Mouse (Mus musculus) forelimb bud, embryonic 11.5 days (tissue): ENCODE measurements around the gene Sass6.
A peak's percentile ranks its signal among the peaks of the same experiment; 100 is the strongest.
"Not testable (repeated sequence)": the region's sequence is repeated elsewhere in the genome, so short reads cannot be mapped to it uniquely, and the experiment has no call there.

Experiments
- DNase-seq: peaks from one replicate; pipeline ENCODE4 v3.0.0-alpha.2; 2012; ENCODE audit warnings: low read depth, low spot score

The Sass6 gene

GRCm38 (mm10) chr3:116631459-116631858 is 36.7 kb downstream of the Sass6 start:
- no peak for DNase-seq

GRCm38 (mm10) chr3:116632971-116633370 is 38.2 kb downstream of the Sass6 start:
- no peak for DNase-seq

- DNase-seq, result no peak
Measured at GRCm38 (mm10) chr3:116634091-116634490, 39.3 kb downstream of the Sass6 start.

GRCm38 (mm10) chr3:116634853-116635252 is 40.1 kb downstream of the Sass6 start:
- no peak for DNase-seq

DNA sequence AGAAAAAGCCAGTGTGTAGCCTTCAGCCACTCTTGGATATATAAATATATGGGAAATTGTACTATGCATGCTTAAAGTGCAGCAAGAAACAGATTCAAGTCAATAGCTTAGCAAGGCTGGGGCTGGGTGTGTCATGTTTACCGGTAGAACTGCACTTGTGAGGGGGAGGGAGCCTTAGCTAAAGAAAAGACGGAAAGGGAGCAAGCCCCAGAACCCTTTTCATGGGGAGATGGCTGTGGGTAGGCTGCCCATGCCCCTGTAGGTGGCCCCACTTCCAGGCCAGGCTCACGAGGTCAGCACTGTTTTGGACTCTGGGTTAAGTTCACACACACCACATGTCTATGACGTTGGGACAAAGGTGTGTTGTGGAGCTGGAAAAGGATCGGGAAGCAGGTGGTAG is 41.0 kb downstream of the Sass6 start:
- no peak for DNase-seq

- no peak for DNase-seq
Measured at GRCm38 (mm10) chr3:116637693-116638476, 43.1 kb downstream of the Sass6 start.

- DNase-seq, result no peak
Measured at GRCm38 (mm10) chr3:116638572-116638971, 43.8 kb downstream of the Sass6 start.

- DNase-seq, result no peak
Measured at GRCm38 (mm10) chr3:116640024-116640423, 45.2 kb downstream of the Sass6 start.

- DNase-seq, result no peak
Measured at GRCm38 (mm10) chr3:116641811-116642371, 47.1 kb downstream of the Sass6 start.

DNA sequence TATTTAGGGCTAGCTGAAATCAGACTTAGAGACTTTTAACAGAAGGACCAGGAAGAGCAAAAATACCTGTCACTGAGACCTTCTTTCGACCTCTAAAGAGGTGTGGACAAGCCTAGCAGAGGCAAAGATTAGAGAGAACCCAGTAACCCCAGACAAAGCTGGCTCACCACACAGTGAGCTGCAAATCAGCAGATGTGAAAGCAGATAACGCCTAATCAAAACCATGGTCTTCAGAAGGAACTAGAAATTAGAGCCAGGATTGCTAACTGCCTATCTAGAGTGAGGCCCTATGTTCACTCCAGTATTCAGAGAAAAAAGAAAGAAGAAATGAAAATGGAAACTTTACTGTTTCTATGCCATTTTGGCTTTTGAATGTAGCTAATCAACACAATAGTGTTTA is 47.6 kb downstream of the Sass6 start:
- no peak for DNase-seq

DNA sequence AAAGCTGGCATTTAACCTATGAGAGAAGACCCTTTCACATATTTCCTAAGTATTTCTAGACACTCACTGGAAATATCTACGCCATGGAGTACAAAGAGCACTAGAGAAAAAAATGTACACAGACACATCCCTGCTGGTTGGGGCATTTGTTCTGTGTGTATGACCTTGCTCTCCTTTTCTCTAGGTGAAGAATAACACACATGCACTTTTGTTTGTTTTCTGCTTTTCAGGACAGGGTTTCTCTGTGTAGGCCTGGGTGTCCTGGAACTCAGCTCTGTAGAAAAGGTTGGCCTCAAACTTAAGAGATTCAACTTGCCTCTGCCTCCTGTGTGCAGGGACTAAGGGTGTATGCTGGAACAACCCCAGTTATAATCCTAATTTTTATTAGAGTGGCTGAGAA is 51.6 kb downstream of the Sass6 start:
- DNase-seq, result no peak

DNA sequence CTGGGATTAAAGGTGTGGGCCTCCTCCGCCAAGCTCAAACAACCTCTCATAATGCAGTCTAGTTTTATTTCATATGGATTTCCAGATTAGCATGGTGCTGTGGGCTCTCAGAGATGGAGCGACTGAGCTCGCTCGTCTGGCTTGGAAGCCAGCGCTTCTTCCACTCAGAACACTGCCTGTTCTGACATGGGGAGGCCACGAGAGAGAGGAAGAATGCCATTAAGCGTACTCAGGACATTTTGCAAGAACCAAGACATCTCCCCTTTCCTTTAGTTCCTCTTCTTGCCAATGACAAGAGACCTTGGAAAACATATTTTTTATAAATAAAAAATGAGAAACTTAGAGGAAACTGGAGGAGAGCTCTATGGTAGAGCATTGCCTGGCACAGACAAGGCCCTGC is 54.0 kb downstream of the Sass6 start:
- no peak for DNase-seq

DNA sequence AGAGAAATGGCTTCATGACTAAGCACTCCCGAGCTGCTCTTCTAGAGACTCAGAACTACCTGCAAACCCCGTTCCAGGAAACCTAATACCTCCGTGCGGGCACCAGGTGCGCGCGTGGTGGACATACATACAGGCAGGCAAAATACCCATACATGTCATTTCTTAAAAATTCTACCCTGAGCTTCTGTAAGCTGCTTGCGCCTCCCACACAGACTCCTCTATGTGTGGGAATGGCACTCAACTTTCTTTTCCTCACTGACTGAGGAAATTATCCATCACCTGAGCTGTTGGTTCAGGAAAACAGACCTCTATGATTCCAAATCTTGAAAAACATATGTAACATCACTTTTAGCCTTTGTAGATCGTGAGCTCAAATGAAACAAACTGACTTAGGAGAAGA is 55.9 kb downstream of the Sass6 start:
- no peak for DNase-seq

DNA sequence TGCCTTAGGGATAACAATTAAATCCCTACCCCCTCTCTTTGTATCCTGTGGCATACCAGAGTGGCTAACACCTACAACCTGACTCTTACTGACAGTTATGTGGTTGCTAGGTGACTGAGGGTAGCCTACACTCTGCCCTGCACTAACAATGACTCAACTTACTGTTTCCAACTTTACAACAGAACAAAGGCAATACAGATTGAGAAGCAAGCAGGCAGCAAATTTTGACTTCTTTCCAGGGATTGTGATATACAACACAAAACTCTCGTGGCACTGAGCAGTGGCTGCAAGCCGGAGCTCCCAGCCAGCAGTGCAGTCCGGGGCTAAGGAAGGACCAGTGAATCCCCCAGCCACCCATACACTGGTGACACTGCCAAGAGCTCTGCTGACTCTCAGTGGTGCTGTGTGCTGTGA is 57.3 kb downstream of the Sass6 start:
- no peak for DNase-seq

DNA sequence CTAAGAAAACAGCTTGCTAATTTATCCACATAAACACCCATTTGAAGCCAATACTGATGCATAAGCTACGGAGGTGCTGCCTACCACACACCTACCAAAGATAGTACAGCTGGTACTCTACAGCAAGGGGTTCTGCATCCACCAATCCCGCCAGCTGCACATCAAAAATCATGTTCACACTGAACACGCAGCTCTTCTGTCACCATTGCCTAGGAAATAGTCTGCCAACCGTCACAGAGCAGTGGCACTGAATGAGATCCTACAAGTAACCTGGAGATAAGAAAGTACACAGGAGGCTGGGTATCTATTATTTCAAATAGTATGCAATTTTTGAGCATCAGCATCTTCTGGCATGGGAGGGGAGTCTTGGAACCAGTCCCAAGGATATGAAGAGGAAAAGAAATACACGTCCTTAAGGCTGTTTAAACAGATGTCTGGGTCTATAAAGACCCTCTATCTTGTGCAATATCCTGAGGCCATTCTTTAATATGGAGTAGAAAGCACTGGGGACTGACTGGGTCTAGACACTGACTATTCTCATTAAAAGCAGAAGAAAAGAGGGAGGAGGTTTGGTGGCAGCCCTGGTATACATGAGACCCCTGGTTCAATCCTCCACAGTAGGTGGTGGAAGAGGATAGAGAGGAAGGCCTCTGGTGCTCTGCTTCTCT is 58.6 kb downstream of the Sass6 start:
- DNase-seq, result no peak

- DNase-seq, result not testable (repeated sequence)
Measured at GRCm38 (mm10) chr3:116654051-116654450, 59.3 kb downstream of the Sass6 start.

DNA sequence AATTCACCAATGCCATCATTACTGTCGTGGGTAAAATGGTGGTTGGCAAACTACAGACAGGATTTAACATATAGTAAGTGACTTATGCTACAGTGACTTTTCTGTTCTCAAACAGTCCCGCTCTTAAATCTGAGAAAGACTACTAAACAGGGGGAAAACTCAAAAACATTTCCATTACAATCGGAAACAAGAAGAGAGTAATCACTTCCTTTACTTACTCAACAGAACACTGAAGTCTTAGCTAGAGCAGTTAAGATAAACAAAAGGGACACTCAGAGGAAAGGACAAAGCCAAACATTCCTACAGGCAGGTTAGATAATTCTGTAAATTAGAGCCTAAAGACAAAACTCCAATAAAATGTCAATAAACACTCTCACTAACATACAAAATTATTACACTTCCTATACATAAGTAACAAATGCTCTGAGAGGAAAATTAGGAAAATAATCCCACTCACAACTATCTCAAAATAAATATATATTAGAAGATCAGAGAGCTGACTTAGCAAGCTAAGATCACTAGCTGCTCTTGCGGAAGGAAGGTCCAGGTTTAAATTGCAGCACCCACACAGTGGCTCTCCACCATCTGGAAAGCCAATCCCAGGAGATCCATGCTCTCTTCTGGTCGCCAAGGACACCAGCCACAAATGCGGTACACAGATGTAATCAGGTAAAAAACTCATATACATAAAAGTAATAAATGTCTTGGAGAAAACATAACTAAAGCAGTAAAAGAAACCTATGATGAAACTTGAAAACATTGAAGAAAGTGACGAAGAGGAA is 61.6 kb downstream of the Sass6 start:
- DNase-seq, result no peak

DNA sequence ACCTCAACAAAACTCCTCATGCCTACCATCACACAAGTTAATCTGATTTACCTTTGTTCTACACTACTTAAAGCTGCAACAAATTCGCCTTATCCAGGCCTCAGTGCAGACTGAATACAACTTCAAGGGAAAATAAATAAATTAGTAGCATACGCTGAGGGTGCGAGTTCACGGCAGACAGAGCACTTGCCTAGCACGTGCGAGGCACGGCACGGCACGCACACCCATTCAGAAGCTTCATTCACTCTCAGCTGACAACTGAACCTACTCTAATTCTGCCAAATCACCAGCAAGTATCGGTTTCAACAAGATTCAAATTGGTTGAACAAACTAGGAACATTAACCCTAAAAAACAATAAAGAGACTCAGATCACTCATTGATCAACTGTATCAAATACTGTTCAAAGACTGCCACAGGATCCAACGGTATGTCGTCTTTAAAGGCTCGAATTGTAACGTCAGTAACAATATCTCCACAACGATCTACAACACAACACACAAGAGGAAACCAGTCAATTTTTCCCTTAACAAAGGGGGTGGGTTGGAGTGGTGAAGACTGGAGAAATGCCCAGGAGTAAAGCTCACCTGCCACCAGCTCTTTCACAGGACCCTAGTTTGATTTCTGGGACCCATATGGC is 64.3 kb downstream of the Sass6 start:
- no peak for DNase-seq

GRCm38 (mm10) chr3:116659856-116660430 is 65.2 kb downstream of the Sass6 start:
- no peak for DNase-seq

- peak; percentile 14 for DNase-seq
Measured at GRCm38 (mm10) chr3:116661288-116661869, 66.6 kb downstream of the Sass6 start.

- peak; percentile 35 for DNase-seq
Measured at GRCm38 (mm10) chr3:116661870-116662414, 67.2 kb downstream of the Sass6 start.
